Mouse (Mus musculus): ENCODE data around the gene Xylt1. TPM values are rescaled to one million over a fixed set of nuclear protein-coding genes. Genes with fewer than 3 reads are reported as not detected.

Gene Xylt1
- polyA plus RNA-seq, 1 experiment from 2014 or later: 1.1 TPM

DNA sequence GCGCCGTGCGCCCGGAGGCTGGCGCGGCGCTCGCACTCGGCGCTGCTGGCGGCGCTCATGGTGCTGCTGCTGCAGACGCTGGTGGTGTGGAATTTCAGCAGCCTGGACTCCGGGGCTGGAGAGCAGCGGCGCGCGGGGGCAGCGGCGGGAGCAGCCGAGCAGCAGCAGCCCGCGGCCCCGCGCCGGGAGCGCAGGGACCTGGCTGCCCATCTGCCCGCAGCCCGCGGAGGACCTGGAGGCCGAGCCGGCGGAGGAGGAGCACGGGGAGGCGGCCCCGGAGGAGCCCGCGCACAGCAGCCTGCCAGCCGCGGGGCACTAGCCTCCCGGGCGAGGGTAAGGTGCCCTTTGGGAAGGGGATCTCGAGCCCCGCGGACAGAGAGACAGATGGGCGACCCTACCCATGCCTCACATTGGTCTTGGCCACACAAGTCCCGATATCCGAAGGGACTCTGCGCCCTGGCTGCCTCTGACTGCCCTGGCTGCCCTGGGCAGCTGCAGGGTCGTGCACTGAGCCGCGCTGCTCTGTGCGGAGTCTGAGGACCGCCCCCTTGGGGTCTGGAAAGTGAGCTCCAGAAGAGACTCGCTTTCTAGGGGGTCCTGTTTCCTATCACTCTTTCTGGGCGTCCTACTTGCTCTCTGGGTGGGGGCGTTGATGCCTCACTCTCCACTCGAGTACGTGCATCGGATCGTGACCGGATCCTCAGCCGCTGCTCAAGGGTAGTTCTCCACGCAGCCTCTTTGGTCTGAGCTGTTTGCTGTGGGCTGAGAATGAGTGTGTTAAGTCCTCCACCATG is 606 bp downstream of the Xylt1 start:
- Histone ChIP-seq H3K4me2 (peak overlapping the region; percentile 95), H3K9me3 (no peaks in the 10 kb centered on the region), H3K27ac (peak overlapping the region; percentile 79), H3K9ac (peak overlapping the region; percentile 61), H3K27me3 (replicated peaks) (peaks cover 3% of the 10 kb centered on the region; the same call in 1 of the 2 replicates), H3K4me1 (peaks cover 15% of the 10 kb centered on the region; the same call in 1 of the 2 replicates), H3K4me3 (replicated peaks) (peak overlapping the region; percentile 84), H3K36me3 (no peaks in the 10 kb centered on the region)
- ATAC-seq (ENCODE audit: insufficient read depth, low FRiP score, low read depth): peak; percentile 53
- WGBS: under 1% methylated on average over 63 of the region's 64 CpGs

DNA sequence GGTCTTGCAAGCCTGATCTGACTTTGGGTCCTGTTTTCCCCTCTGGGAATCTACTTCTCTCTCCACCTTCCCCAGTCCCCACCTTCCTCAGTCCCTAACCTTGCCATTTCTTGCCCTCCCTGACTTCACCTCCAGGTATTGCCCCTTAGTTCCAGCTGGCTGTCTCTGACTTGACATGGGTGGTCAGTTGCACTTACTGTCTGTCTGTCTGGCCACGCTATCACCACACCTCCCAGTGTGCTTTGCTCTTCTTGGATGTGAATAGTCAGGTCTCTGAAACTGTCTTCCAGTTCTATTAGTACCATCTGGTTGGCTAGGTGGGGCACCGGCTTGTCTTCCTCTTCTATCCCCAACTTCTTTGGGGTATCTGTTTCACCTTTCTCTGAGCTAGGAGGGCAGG is 1.2 kb downstream of the Xylt1 start:
- WGBS: 30% methylated on average over 2 of the region's 2 CpGs
- Histone ChIP-seq H3K36me3 (no peaks in the 10 kb centered on the region), H3K27ac (no peak overlapping the region), H3K4me1 (peaks cover 15% of the 10 kb centered on the region; the same call in 1 of the 2 replicates), H3K9ac (no peak overlapping the region), H3K4me3 (replicated peaks) (peak overlapping the region; percentile 84), H3K4me2 (peak overlapping the region; percentile 95), H3K27me3 (replicated peaks) (peaks cover 3% of the 10 kb centered on the region; the same call in 1 of the 2 replicates), H3K9me3 (no peaks in the 10 kb centered on the region)
- ATAC-seq (ENCODE audit: insufficient read depth, low FRiP score, low read depth): no peak

DNA sequence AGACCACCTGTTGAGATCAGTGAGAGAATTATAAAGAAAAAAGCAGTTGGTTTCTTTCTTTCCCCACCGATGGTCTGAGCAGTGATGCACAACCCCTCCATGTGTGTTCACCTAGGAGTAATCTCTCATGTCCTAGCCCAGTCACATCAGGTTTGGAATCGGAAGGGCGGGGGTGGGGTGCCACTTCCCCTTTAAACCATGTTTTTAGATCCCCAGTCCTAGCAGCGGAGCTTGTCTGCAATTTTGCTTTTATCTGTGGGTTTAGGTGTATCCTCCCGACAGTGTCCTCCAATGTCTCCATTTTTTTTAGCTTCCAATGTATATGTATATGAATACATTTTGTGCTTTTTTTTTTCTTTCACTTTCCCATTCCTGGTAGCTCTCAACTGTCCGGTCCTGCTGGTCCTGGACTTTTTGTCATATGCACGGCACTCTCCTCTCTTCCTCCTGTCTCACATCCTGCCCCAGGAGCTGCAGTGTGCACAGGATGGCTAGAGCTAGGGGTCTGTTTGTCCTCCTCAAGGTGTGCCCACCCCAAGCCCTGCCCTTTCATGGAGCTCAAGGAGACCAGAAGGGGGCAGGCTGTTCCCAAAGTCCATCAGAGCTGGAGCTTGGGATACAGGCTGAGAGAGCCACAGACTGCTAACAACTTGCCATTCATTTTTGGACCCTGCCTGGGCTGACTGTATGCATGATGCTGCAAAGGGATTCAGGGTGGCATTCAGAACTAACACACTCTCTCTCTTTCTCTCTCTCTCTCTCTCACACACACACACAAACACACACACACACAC is 2.6 kb downstream of the Xylt1 start:
- Histone ChIP-seq H3K9me3 (no peaks in the 10 kb centered on the region), H3K27me3 (replicated peaks) (peaks cover under 1% of the 10 kb centered on the region; the same call in 1 of the 2 replicates), H3K4me2 (no peak overlapping the region), H3K4me1 (peaks cover 15% of the 10 kb centered on the region; the same call in 1 of the 2 replicates), H3K4me3 (replicated peaks) (no peak overlapping the region), H3K9ac (no peak overlapping the region), H3K27ac (no peak overlapping the region), H3K36me3 (no peaks in the 10 kb centered on the region)
- no peak for ATAC-seq (ENCODE audit: insufficient read depth, low FRiP score, low read depth)
- WGBS: 61% methylated on average over 7 of the region's 7 CpGs

DNA sequence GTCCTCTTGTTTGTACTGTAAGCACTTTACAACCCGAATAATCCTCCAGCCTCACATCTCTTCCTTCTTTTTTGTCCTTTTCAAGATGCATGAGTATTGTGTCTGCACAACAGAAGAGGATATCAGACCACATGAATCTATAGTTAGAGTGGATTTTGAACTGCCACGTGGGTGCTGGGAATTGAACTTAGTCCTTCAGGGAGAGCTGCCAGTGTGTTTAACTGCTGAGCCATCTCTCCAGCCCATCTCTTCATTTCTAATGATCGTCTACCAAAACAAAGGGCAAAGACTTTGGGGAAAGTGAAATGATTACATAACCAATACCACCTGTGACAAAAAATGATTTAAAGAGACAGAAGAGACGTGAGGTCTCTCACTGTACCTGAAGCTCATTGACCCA is 5.6 kb downstream of the Xylt1 start:
- 82% methylated on average over 4 of the region's 4 CpGs for WGBS

DNA sequence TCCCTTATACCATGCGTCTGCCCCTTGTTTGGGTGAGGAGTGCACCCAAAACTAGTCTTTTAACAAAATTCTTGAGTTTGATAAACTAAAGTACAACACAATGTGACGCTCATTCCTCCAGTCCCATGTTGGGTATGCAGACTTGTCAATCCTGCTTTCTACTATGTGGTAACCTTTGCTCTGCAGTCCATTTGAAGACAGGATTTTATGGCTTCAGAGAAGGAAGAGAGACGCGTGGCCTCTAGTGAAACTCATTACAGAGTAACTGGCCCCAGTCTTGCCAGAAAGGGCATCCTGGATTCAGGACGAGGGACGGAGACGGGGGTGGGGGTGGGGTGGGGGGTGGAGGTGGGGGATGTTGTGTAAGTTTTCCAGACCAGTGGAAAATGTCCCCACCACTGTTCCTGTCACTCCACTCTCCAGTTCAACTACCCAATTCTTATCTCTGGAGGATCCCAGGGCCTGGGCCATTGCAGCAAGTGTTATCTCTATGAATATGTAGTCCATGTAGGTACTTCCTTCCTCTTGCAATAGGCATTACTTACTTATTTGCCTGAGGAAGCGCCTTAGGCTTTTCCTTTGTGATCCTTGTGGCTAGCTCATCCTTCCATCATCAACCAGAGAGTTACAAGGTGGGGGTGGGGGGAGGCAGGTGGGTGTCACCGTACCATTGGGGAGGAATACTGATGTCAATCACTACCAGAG is 7.7 kb downstream of the Xylt1 start:
- no peak overlapping the region for H3K4me2 ChIP-seq
- H3K4me1 ChIP-seq: peaks cover 3% of the 10 kb centered on the region
- no peaks in the 10 kb centered on the region for H3K27me3 ChIP-seq (replicated peaks)
- no peak overlapping the region for H3K9ac ChIP-seq
- no peak overlapping the region for H3K27ac ChIP-seq
- 87% methylated on average over 9 of the region's 9 CpGs for WGBS
- H3K36me3 ChIP-seq: no peaks in the 10 kb centered on the region
- no peaks in the 10 kb centered on the region for H3K9me3 ChIP-seq
- no peak for ATAC-seq (ENCODE audit: insufficient read depth, low FRiP score, low read depth)
- no peak overlapping the region for H3K4me3 ChIP-seq (replicated peaks)

More for the DNA sequence above, 5.6 kb downstream of the Xylt1 start:
- Histone ChIP-seq H3K27me3 (replicated peaks) (no peaks in the 10 kb centered on the region), H3K9ac (no peak overlapping the region), H3K27ac (no peak overlapping the region), H3K4me2 (no peak overlapping the region), H3K36me3 (no peaks in the 10 kb centered on the region), H3K9me3 (no peaks in the 10 kb centered on the region), H3K4me1 (peaks cover 6% of the 10 kb centered on the region; the same call in 1 of the 2 replicates), H3K4me3 (replicated peaks) (no peak overlapping the region)
- ATAC-seq (ENCODE audit: insufficient read depth, low FRiP score, low read depth): no peak

DNA sequence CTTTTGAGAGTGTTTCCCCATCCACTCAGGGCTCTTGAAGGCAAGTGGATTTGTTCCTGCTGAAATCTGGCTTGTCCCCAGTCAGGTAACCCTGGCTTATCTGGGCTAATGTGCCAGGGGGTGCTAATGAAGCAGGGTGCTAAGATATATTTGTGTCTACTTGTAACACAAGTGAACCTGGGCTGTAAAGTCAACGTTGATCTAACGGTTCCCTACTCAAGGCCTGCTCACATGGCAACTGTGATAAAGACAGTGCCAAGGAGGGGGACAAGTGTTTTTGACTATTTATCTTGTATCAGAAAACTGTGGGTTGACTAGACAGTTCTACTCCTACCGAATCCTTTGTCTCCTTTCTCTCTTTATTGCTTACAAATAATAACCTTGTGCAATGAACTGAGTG is 8.3 kb downstream of the Xylt1 start:
- Histone ChIP-seq H3K4me2 (no peak overlapping the region), H3K9ac (no peak overlapping the region), H3K27me3 (replicated peaks) (no peaks in the 10 kb centered on the region), H3K36me3 (no peaks in the 10 kb centered on the region), H3K4me3 (replicated peaks) (no peak overlapping the region), H3K9me3 (no peaks in the 10 kb centered on the region), H3K4me1 (peaks cover 5% of the 10 kb centered on the region), H3K27ac (no peak overlapping the region)
- WGBS: 80% methylated on average over 3 of the region's 3 CpGs
- ATAC-seq (ENCODE audit: insufficient read depth, low FRiP score, low read depth): no peak

DNA sequence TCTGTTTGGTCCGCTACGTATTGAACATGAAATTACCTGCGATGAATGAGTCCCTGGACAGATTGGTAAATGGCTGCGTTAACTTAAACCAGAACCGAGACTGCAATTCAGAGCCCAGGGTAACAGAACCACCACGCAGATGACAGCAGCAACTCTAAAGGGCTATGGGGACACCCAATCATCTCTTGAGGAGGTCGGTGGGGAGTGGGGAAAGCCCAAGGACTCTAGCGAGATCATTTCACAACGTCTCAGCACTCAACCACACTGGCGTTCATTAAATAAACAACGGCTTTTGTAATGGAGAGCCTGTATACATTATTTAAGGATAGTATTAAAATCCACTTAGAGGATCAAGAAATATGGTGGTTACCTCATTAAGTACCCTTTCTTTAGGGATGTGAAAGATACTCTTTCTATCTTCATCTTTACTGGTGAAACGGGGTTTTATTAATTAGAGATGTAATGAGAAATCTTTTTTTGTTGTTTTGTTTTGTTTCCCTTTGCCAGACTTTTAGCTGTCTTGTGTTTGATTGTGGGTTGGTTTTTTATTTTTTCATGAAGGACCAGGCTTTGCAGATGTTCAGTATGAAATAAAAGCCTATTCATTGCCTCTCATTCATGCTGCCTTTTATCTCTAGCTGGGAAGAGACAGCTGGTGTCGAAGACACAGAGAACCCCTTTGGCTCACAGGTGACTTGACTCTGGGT is 12.2 kb downstream of the Xylt1 start:
- Histone ChIP-seq H3K4me1 (peaks cover 5% of the 10 kb centered on the region), H3K27ac (no peak overlapping the region), H3K4me2 (no peak overlapping the region), H3K9ac (no peak overlapping the region), H3K9me3 (no peaks in the 10 kb centered on the region), H3K36me3 (no peaks in the 10 kb centered on the region), H3K27me3 (replicated peaks) (no peaks in the 10 kb centered on the region), H3K4me3 (replicated peaks) (no peak overlapping the region)
- WGBS: 60% methylated on average over 13 of the region's 13 CpGs
- no peak for ATAC-seq (ENCODE audit: insufficient read depth, low FRiP score, low read depth)

DNA sequence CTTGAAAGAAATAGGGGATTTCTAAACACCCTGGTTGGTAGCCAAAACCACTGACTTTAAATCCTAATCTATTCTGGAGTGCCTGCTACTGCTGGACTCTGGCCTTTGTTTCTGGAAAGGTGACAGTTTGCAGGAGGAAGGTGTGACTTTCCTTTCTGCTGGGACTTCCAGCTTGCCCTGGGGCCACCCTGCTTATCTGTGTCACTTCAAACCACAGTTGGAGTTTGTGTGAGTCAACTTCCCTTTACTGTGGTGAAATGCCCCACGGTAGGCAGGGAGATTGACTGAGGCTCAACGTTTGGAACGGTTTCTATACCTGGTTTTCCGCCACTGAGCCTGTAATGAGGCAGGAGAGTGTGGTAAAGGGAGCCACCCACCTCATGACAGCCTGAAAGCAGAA is 13.2 kb downstream of the Xylt1 start:
- WGBS: 56% methylated on average over 4 of the region's 4 CpGs
- H3K9ac ChIP-seq: no peak overlapping the region
- H3K27me3 ChIP-seq (replicated peaks): no peaks in the 10 kb centered on the region
- peaks cover 5% of the 10 kb centered on the region for H3K4me1 ChIP-seq
- H3K4me3 ChIP-seq (replicated peaks): no peak overlapping the region
- H3K27ac ChIP-seq: no peak overlapping the region
- no peaks in the 10 kb centered on the region for H3K9me3 ChIP-seq
- ATAC-seq (ENCODE audit: insufficient read depth, low FRiP score, low read depth): peak; percentile 53
- H3K4me2 ChIP-seq: no peak overlapping the region
- H3K36me3 ChIP-seq: no peaks in the 10 kb centered on the region

DNA sequence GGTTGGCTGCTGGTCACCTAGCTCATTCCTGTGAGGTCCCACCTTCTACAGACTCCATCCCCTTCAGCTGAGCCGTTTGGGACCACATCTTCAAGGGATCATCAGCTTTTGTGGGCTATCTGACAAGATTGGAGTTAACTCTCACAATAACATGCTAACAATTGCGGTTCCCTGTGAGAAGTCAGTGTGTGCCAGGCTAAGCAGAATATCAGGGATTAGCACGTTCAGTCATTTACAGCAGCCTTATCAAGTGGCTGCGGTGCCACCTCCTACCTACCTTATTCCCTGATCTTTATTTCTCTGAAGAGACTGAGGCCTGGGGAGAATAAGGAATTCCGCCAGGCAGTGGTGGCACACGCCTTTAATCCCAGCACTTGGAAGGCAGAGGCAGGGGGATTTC is 13.6 kb downstream of the Xylt1 start:
- no peaks in the 10 kb centered on the region for H3K9me3 ChIP-seq
- ATAC-seq (ENCODE audit: insufficient read depth, low FRiP score, low read depth): no peak
- no peak overlapping the region for H3K4me3 ChIP-seq (replicated peaks)
- no peak overlapping the region for H3K9ac ChIP-seq
- H3K27ac ChIP-seq: no peak overlapping the region
- H3K27me3 ChIP-seq (replicated peaks): no peaks in the 10 kb centered on the region
- no peak overlapping the region for H3K4me2 ChIP-seq
- H3K36me3 ChIP-seq: no peaks in the 10 kb centered on the region
- 79% methylated on average over 6 of the region's 6 CpGs for WGBS
- peaks cover 5% of the 10 kb centered on the region for H3K4me1 ChIP-seq

DNA sequence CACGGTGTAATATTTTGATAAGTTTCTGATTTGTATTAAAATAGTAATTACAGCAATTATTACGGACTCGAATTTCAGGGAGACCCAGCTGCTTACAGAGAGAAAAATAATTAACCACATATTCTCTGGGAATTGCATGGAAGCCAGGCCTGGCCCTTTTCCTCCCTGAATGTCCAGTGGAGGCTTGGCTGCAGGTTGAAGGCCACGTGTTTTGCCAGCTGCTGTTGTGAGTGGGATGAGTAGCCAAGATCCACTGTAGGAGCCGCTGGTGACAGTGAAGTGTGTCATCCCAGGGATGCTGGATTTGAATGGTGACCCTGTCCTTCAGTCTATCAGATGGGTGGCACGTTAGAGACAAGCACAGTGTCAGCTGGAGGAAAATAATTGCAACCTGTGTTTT is 14.7 kb downstream of the Xylt1 start:
- ATAC-seq (ENCODE audit: insufficient read depth, low FRiP score, low read depth): no peak
- Histone ChIP-seq H3K9me3 (no peaks in the 10 kb centered on the region), H3K4me1 (peaks cover 5% of the 10 kb centered on the region), H3K4me3 (replicated peaks) (no peak overlapping the region), H3K4me2 (no peak overlapping the region), H3K27me3 (replicated peaks) (no peaks in the 10 kb centered on the region), H3K9ac (no peak overlapping the region), H3K36me3 (no peaks in the 10 kb centered on the region), H3K27ac (no peak overlapping the region)
- WGBS: 75% methylated on average over 6 of the region's 6 CpGs

DNA sequence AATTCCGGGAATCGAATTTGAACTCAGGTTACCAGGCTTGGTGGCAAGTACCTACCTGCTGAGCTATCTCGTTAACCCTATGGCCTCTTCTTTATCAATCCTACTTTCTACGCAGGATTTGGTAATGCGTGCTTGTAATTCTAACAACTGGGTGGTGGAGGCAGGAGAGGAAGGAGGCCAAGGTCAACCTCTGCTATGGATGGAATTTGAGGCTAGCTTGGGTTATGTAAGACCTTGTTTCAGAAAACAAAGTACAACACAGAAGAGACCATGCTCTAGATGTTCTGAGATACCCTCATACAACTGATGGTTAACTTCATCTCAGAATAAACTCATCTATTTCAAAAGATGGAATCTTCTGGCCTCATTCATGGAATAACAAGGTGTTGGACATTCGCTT is 17.1 kb downstream of the Xylt1 start:
- ATAC-seq (ENCODE audit: insufficient read depth, low FRiP score, low read depth): no peak
- no peaks in the 10 kb centered on the region for H3K36me3 ChIP-seq
- 95% methylated on average over 6 of the region's 6 CpGs for WGBS
- H3K9ac ChIP-seq: no peak overlapping the region
- H3K27ac ChIP-seq: no peak overlapping the region
- no peaks in the 10 kb centered on the region for H3K27me3 ChIP-seq (replicated peaks)
- H3K4me1 ChIP-seq: peaks cover 5% of the 10 kb centered on the region
- H3K4me2 ChIP-seq: no peak overlapping the region
- H3K4me3 ChIP-seq (replicated peaks): no peak overlapping the region
- no peaks in the 10 kb centered on the region for H3K9me3 ChIP-seq
